Mouse (Mus musculus) kidney, embryonic 15.5 days (tissue): Measurements from ENCODE around the gene Ccdc194. TPM values are rescaled to one million over a fixed set of nuclear protein-coding genes. Genes with fewer than 3 reads are reported as not detected.
A peak's percentile ranks its signal among the peaks of the same experiment; 100 is the strongest.

Experiments used
- ATAC-seq: fragments of 200-750 bp; cut with Nextera tagmentation; replicated peaks from 2 replicates; pipeline ENCODE4 v1.8.0; 2017; ENCODE audit warnings: moderate TSS enrichment; ENCODE audit not compliant: low FRiP score
- H3K27ac ChIP-seq: fragments of 300-500 bp; sonication (generic); 2 replicates; pipeline ENCODE4 v1.5.1; 2015; ENCODE audit warnings: mild to moderate bottlenecking, inconsistent platforms
- H3K27me3 ChIP-seq: fragments of 300-500 bp; sonication (generic); 2 replicates; pipeline ENCODE4 v1.6.1; 2015; ENCODE audit warnings: inconsistent platforms
- H3K36me3 ChIP-seq: fragments of 300-500 bp; sonication (generic); 2 replicates; pipeline ENCODE4 v1.6.1; 2015; ENCODE audit warnings: inconsistent platforms
- H3K4me1 ChIP-seq: fragments of 300-500 bp; sonication (generic); 2 replicates; pipeline ENCODE4 v1.6.1; 2015; ENCODE audit warnings: inconsistent platforms
- H3K4me2 ChIP-seq: fragments of 300-500 bp; sonication (generic); 2 replicates; pipeline ENCODE4 v1.6.1; 2015; ENCODE audit warnings: moderate library complexity, mild to moderate bottlenecking, inconsistent platforms
- H3K4me3 ChIP-seq: fragments of 300-500 bp; sonication (generic); replicated peaks from 2 replicates; pipeline ENCODE4 v1.5.1; 2015; ENCODE audit warnings: mild to moderate bottlenecking, inconsistent platforms
- H3K9ac ChIP-seq: fragments of 300-500 bp; sonication (generic); 2 replicates; pipeline ENCODE4 v1.6.1; 2015; ENCODE audit warnings: mild to moderate bottlenecking, inconsistent platforms
- H3K9me3 ChIP-seq: fragments of 300-500 bp; sonication (generic); replicated peaks from 2 replicates; pipeline ENCODE4 v1.6.1; 2016; ENCODE audit warnings: inconsistent platforms
- WGBS: fragments of 180-500 bp; shearing (Covaris S2); methylation state at CpG from one replicate; pipeline ENCODE4 v1.1.7; 2015; ENCODE audit warnings: mixed read lengths; 5-methylcytosine and 5-hydroxymethylcytosine counted together
- polyA plus RNA-seq: library from polyadenylated mRNA; unstranded; fragments of >200 nt; fragmentation: Nextera tagmentation; extraction: Ambion mirVana; gene quantifications from 2 replicates; pipeline ENCODE4 v1.2.1, GENCODE M21; 2015

The Ccdc194 gene
- polyA plus RNA-seq = 0.52 and 1.2 TPM in 2 replicates

DNA sequence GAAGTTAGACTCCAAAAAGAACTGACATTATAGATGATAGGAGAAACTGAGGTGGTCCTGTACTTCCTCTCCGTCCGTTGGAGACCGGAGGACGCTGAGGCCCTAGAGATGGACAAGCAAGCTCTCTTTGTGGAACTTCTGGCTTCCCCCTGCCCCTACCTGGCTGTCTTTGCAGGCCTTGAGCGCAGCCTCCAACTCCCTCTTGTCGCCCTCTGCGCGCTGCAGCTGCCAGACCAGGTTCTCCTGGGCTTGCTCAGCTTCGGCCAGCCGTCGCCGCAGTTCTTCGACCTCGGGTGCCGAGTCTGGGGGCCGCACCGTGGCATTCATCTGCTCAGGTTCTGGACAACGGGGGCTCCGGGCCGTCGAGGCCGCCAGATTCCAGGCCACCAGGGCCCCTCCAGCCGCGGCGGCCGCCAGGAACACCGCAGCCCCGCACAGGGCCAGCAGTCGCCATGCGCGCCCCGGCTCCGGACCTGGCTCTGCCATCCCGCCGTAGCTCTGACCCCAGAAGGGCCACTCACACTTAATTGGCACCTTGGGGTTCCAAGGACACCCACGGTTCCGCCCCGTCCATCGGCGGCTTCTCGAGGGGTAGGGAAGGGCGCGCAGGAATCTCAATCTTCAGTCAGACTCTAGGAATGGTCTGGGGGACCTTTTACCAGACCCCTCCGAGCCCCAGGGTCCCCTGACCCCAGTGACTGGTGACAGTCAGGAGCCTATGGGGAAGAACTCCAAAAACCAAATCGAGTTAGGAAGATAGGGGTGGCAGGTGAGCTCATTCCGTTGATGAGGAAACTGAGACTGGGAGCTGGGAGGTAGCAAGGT, at the start of gene Ccdc194:
Gene Ccdc194, minus strand, starts transcription at position 486 of the 825 bp plus-strand sequence.
- WGBS = 10% methylated on average over 46 of the region's 46 CpGs

DNA sequence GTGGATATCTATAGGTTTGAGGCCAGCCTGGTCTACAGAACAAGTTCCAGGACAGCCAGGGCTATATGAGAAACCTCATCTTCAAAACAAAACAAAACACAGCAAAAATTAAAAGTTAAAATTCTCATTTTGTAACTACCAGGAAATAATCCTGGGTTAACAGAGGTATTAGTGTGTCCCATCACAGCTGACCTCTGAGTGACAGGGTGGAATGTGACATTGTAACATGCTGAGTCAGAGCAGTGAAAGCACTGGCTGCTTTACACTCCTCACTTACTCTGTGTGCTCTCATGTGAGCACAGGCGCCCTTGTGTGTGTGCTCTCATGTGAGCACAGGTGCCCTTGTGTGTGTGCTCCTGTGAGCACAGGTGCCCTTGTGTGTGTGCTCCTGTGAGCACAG, 49.5 kb upstream of the Ccdc194 start:
- no peak for ATAC-seq
- no peaks in the 10 kb centered on the region for H3K9me3 ChIP-seq
- no peak overlapping the region for H3K4me2 ChIP-seq
- 70% methylated on average over 1 of the region's 1 CpGs for whole genome bisulfite sequencing
- no peak overlapping the region for H3K27ac ChIP-seq
- H3K4me1 ChIP-seq = peaks cover 15% of the 10 kb centered on the region
- no peaks in the 10 kb centered on the region for H3K36me3 ChIP-seq
- no peak overlapping the region for H3K9ac ChIP-seq
- H3K27me3 ChIP-seq = no peaks in the 10 kb centered on the region
- no peak overlapping the region for H3K4me3 ChIP-seq

More for the DNA sequence above, at the start of gene Ccdc194:
- Histone ChIP-seq H3K4me3 (peak within 1 kb of the TSS; percentile 22), H3K36me3 (no peaks in the 10 kb centered on the region), H3K27me3 (peaks cover 37% of the 10 kb centered on the region), H3K27ac (peak within 1 kb of the TSS; percentile 84), H3K9ac (peak within 1 kb of the TSS; percentile 15; the same call in 1 of the 2 replicates), H3K4me2 (peak within 1 kb of the TSS; percentile 49), H3K4me1 (peaks cover 47% of the 10 kb centered on the region), H3K9me3 (no peaks in the 10 kb centered on the region)
- no peak for ATAC-seq

DNA sequence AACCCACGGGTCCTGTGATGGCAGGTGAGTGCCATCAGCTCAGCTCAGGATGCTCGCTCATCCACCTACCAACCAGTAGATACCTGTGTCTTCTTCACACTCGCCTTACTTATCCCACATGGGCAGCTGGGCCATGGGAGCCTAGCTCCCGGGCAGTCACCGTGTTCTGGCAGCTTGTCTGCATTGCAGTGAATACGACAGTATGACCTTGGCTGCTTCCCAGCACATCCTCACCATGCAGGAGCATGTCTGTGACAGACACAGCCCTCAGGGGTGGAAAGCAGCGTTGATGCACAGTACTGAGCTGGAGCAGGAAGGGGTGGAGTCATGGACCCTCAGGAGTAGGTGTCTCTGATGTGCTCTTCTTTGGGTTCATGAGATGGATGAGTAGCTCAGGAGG, 48.9 kb upstream of the Ccdc194 start:
- Histone ChIP-seq H3K4me2 (no peak overlapping the region), H3K36me3 (no peaks in the 10 kb centered on the region), H3K9ac (no peak overlapping the region), H3K27ac (no peak overlapping the region), H3K27me3 (no peaks in the 10 kb centered on the region), H3K4me1 (peaks cover 15% of the 10 kb centered on the region), H3K9me3 (no peaks in the 10 kb centered on the region), H3K4me3 (no peak overlapping the region)
- 81% methylated on average over 7 of the region's 7 CpGs for WGBS
- no peak for ATAC-seq

DNA sequence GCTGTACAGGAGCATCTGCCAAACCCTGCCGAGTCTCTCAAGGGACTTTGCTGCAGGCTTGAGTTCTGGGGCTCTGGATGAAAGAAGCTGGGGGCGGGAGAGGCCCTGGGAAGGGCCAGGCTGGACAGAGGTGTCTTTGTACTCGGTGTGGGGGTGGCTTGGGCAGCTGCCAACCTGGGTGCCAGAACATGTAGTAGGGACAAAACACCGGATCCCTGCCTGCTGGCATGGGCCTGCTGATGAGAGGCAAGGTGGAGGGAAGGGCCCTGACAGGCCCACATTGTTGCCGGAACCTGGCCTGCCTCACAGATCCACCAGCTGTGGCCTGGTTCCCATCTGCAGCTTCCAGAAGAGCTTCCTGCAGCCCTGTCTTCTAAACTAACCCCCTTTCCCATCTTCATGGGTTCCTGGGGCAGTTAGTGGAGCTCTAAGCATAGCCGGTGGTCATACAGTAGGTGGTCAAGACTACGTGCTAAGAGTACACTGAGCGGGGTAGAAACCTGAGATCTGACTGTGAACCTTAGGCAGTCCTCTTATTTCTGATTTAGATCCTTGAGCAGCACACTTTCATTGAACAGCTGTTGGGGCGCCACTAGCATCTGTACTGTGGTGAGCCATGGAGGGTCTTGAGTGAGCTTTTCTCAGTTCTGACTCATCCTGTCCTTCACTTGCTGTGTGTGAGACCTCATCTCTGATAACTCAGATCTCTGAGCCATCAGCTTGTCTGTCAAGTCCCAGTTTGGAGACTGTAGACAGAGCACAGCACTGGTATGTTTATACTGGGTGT, 47.5 kb upstream of the Ccdc194 start:
- no peak for ATAC-seq
- peak overlapping the region; percentile 48; the same call in 1 of the 2 replicates for H3K27ac ChIP-seq
- no peaks in the 10 kb centered on the region for H3K9me3 ChIP-seq
- no peak overlapping the region for H3K4me2 ChIP-seq
- H3K4me1 ChIP-seq = peaks cover 29% of the 10 kb centered on the region
- WGBS = 78% methylated on average over 9 of the region's 9 CpGs
- no peaks in the 10 kb centered on the region for H3K27me3 ChIP-seq
- H3K9ac ChIP-seq = no peak overlapping the region
- H3K36me3 ChIP-seq = no peaks in the 10 kb centered on the region
- H3K4me3 ChIP-seq = no peak overlapping the region

DNA sequence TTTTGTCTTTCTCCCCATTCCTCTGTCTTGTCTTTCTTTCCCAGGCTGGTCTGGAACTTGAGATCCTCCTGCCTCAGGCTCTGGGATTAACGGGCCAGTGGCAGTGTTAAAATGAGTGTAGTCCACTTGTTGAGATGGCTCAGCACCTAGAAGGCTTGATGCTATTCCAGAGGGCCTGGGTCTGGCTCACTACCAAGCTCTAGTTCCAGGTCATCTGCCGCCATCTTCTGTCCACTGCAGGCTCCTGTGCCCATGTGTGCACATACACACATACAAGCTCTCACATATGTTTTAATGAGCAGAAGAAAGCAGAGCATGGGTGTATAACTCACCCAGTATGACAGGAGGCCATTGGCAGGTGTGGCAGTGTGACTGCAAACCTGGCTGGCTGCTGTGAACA, 46.6 kb upstream of the Ccdc194 start:
- Histone ChIP-seq H3K9ac (no peak overlapping the region), H3K36me3 (no peaks in the 10 kb centered on the region), H3K27me3 (no peaks in the 10 kb centered on the region), H3K4me1 (peaks cover 34% of the 10 kb centered on the region), H3K4me3 (no peak overlapping the region), H3K27ac (0 out of 2 replicates have a peak overlapping the region, but pooled peaks have one; percentile 48), H3K9me3 (no peaks in the 10 kb centered on the region), H3K4me2 (no peak overlapping the region)
- no peak for ATAC-seq
- 86% methylated on average over 2 of the region's 2 CpGs for WGBS

DNA sequence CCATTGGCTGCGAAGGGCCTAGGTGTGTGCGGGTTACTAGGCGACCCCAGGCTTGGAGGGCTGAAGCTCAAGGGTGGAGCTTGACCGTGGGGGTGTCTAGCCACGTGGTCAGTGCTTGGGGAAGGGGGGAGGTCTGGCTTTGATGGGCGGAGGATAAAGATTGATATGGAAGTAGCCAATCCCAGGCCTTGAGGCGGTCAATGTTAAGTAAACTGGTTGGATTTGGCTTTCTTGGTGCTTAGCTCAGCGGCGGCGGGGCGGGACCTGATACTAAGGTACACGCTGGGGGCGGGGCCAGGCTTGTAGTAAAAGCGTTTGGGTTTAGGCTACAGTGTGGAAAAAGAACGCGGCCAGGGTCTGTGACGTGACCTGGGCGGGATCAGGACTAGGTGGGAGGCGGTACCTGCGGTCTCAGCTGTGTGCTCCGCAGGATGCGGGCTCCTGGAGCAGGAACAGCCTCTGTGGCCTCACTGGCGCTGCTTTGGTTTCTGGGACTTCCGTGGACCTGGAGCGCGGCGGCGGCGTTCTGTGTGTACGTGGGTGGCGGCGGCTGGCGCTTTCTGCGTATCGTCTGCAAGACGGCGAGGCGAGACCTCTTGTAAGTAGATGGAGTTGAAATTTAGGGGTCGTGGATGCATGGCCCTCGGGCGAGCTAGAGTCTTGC, 44.9 kb upstream of the Ccdc194 start:
- WGBS = under 1% methylated on average over 41 of the region's 41 CpGs
- no peaks in the 10 kb centered on the region for H3K27me3 ChIP-seq
- peak overlapping the region; percentile 62 for H3K4me3 ChIP-seq
- peak overlapping the region; percentile 97 for H3K27ac ChIP-seq
- no peaks in the 10 kb centered on the region for H3K36me3 ChIP-seq
- H3K4me2 ChIP-seq = peak overlapping the region; percentile 92
- peaks cover 34% of the 10 kb centered on the region for H3K4me1 ChIP-seq
- H3K9me3 ChIP-seq = no peaks in the 10 kb centered on the region
- ATAC-seq = peak; percentile 87
- H3K9ac ChIP-seq = peak overlapping the region; percentile 57

DNA sequence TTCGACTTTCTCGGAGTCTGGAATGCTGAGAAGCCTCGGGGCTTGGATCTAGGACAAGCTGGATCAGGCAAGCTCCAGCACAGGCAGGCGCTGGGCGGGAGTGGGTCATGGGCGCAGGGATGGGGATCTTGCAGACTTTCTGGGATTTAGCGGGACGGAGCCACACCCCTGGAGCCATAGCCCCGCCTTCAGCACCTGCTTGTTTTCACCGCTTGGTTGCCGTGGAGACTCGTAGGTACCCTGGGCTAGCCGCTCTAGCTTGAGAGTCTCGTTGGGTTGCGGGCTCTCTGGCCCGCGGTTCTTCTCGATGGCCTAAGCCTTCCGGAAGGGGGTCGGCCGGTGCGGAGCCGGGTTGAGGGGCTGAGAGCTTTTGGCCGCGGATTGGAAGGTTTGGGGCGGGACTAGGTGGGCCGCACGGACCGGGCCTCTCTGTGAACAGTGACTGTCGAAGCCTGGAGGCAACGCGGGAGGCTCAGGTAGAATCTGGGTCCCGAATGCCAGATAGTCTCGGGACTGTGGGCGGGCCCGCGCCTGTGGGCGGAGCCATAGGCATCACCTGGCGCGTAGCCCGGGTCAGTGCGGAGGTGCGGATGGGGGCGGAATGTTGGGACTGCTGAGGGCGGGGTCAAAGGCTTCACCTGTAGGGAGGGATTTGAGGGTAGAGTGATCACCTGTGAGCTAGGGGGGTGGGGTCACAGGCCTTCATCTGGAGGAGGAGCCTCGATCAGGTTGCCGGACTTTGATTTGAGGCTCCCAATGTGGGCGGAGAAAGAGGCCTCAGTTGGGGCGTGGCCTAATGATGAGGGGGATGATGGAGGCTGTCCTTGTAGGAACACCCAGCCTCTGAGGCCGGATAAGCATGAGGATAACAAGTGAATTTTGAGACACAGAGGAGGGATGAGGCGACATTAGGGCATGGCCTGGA, 44.1 kb upstream of the Ccdc194 start:
- Histone ChIP-seq H3K9ac (peak overlapping the region; percentile 53), H3K9me3 (no peaks in the 10 kb centered on the region), H3K4me1 (peaks cover 34% of the 10 kb centered on the region), H3K4me3 (peak overlapping the region; percentile 62), H3K4me2 (peak overlapping the region; percentile 92), H3K36me3 (no peaks in the 10 kb centered on the region), H3K27ac (peak overlapping the region; percentile 97), H3K27me3 (no peaks in the 10 kb centered on the region)
- peak; percentile 79 for ATAC-seq
- WGBS = under 1% methylated on average over 51 of the region's 51 CpGs

DNA sequence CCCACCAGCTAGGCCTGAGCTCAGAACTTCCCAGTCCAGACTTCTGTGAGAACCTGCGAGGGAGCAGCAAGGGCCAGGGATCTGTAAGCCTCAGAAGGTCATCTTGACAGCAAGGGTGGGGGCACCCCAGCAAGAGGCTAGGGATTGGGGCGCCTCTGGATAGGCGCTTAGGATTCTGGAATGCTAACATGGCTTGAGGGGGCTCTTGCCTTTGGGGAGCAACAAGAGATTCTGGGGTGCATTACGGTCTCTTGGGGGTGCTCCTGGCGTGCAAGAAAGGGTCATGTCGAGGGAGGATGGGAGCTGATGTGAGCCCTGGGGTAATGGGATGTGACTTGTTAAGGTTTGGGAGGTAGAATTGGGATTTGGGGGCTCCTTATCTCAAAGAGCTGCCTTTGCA, 43.4 kb upstream of the Ccdc194 start:
- H3K4me3 ChIP-seq = peak overlapping the region; percentile 62
- peaks cover 34% of the 10 kb centered on the region for H3K4me1 ChIP-seq
- H3K9me3 ChIP-seq = peaks cover 5% of the 10 kb centered on the region
- H3K9ac ChIP-seq = peak overlapping the region; percentile 53; the same call in 1 of the 2 replicates
- ATAC-seq = no peak
- no peaks in the 10 kb centered on the region for H3K36me3 ChIP-seq
- H3K27me3 ChIP-seq = no peaks in the 10 kb centered on the region
- H3K27ac ChIP-seq = peak overlapping the region; percentile 97
- 26% methylated on average over 6 of the region's 6 CpGs for WGBS
- H3K4me2 ChIP-seq = peak overlapping the region; percentile 92

DNA sequence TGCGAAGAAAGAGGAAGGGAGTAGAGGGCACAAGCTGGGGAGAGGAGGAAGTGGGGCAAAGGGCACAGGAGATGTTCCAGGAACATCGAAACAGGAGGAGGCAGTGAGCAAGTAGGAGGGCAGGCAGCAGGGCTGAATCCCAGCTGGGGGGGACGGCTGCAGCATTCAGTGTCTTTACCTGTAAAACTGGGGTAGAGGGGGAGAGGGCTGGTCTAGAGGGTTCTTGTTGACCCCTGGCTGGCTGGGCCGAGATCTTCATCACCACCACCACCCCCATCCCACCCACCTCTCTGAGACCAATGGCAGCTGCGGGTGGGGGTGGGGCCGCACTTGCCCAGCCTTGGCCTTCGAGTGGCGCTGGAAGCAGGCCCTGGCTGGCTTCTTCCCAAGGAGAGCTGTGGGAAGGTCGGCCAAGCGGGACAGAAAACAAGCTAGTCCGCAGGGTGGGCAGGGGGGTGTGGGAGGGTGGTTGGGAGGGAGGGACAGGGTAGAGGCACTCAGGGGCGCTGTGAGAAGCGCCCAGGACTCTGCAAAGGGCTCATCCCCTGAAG, 43.0 kb upstream of the Ccdc194 start, which contains the start of gene Slc27a1:
Gene Slc27a1, plus strand, starts transcription at position 496 of the 551 bp plus-strand sequence.
- H3K9ac ChIP-seq = peak within 1 kb of the TSS; percentile 53
- 9% methylated on average over 13 of the region's 13 CpGs for WGBS
- peaks cover 34% of the 10 kb centered on the region for H3K4me1 ChIP-seq
- peak within 1 kb of the TSS; percentile 92 for H3K4me2 ChIP-seq
- H3K9me3 ChIP-seq = peaks cover 5% of the 10 kb centered on the region
- H3K27me3 ChIP-seq = no peaks in the 10 kb centered on the region
- H3K4me3 ChIP-seq = peak within 1 kb of the TSS; percentile 62
- H3K27ac ChIP-seq = peak within 1 kb of the TSS; percentile 97
- H3K36me3 ChIP-seq = no peaks in the 10 kb centered on the region
- peak; percentile 13; the same call in 1 of the 2 replicates for ATAC-seq

DNA sequence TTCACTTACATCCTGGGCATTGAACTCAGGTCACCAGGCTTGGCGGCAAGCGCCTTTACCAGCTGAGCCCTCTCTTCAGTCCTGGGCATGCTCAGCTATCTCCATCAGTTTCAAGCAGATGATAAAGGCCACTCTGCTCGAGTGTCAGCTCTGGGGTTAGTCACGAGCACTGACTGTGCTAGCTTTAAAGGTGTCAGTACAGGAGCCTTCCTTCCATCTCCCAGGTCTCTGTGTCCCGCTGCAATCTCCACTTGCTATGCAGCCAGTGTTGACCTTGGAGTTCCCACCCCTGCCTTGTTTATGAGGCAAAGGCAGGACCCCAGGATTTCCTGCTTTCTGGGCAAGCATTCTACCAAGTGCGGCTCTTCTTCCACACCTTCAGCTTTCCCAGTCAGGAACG, 42.1 kb upstream of the Ccdc194 start:
- 69% methylated on average over 7 of the region's 7 CpGs for WGBS

More for the DNA sequence above, 42.1 kb upstream of the Ccdc194 start:
- Histone ChIP-seq H3K9me3 (peaks cover 5% of the 10 kb centered on the region), H3K4me2 (no peak overlapping the region), H3K36me3 (no peaks in the 10 kb centered on the region), H3K4me1 (peaks cover 34% of the 10 kb centered on the region), H3K4me3 (no peak overlapping the region), H3K27me3 (peaks cover 8% of the 10 kb centered on the region), H3K9ac (no peak overlapping the region), H3K27ac (peak overlapping the region; percentile 97)
- ATAC-seq = no peak
